8 mouse cellular contexts compared by ENCODE assay signal in the genomic region with DNA sequence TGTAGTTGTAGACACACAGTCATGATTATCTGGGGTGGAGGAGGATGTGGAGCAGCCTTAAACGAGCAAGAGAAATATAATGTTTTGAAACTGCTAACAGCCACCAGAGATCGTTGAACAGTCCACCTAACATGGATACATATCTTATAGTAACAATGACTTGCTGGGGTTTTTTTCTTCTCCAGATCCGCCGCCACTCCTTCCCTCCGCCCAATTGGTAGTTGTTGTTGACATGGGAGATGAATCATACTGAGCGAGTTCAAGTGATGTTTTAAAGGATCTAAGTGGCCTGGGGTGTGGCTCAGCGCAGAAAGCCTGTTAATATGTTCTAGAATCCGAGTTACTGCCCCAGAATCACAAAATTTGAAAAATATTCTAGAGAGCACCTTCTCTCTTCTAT. TPM values are rescaled to one million over a fixed set of nuclear protein-coding genes. Genes with fewer than 3 reads are reported as not detected.
A peak's percentile ranks its signal among the peaks of the same experiment; 100 is the strongest.
DNase-seq lines count a peak whose midpoint lies in the region; ATAC-seq and TF ChIP-seq lines count a peak whose summit lies in the region.

No protein-coding gene starts in this region.

- peaks cover 43% of the 10 kb centered on the region for H3K36me3 ChIP-seq in E14TG2a.4 (ENCODE audit: insufficient read depth, low read length)
- H3K36me3 ChIP-seq in forebrain, embryonic 16.5 days (ENCODE audit: control insufficient read depth, insufficient read depth): no peaks in the 10 kb centered on the region
- H3K36me3 ChIP-seq in liver, postnatal 0 days (replicated peaks; ENCODE audit: insufficient read depth, low read length): peaks cover 8% of the 10 kb centered on the region

- H3K9ac ChIP-seq in forebrain, embryonic 16.5 days (replicated peaks; ENCODE audit: low read depth, low read length): peak overlapping the region; percentile 60
- H3K9ac ChIP-seq in liver, postnatal 0 days (replicated peaks): peak overlapping the region; percentile 80

- ATAC-seq in forebrain, embryonic 16.5 days: no peak
- ATAC-seq in liver, postnatal 0 days: no peak

- 45% methylated on average over 8 of the region's 8 CpGs for WGBS in forebrain, embryonic 16.5 days
- WGBS in liver, postnatal 0 days (ENCODE audit: insufficient replicate concordance): 16% methylated on average over 8 of the region's 8 CpGs

- peak overlapping the region; percentile 86 for H3K4me3 ChIP-seq in E14TG2a.4 (replicated peaks; ENCODE audit: low read length)
- H3K4me3 ChIP-seq in forebrain, embryonic 16.5 days (replicated peaks; ENCODE audit: low read length): peak overlapping the region; percentile 65
- H3K4me3 ChIP-seq in liver, postnatal 0 days (ENCODE audit: low read depth, low read length): peak overlapping the region; percentile 81

- H3K27ac ChIP-seq in forebrain, embryonic 16.5 days (ENCODE audit: low read length): no peak overlapping the region
- peak overlapping the region; percentile 92 for H3K27ac ChIP-seq in liver, postnatal 0 days (ENCODE audit: low read depth)

- TF ChIP-seq EP300 in liver, postnatal 0 days (IDR thresholded peaks at IDR 0.05; ENCODE audit: low read depth): no peak

- H3K4me2 ChIP-seq in forebrain, embryonic 16.5 days (ENCODE audit: low read length): peak overlapping the region; percentile 68
- peak overlapping the region; percentile 91 for H3K4me2 ChIP-seq in liver, postnatal 0 days (ENCODE audit: low read depth, low read length)

- H3K27me3 ChIP-seq in E14TG2a.4 (ENCODE audit: insufficient read depth, low read length): no peaks in the 10 kb centered on the region
- H3K27me3 ChIP-seq in forebrain, embryonic 16.5 days (replicated peaks; ENCODE audit: control insufficient read depth, insufficient read depth, low read length): no peaks in the 10 kb centered on the region; the same call in 1 of the 2 replicates
- H3K27me3 ChIP-seq in liver, postnatal 0 days (ENCODE audit: insufficient read depth, low read length): no peaks in the 10 kb centered on the region

- no peaks in the 10 kb centered on the region for H3K9me3 ChIP-seq in E14TG2a.4 (ENCODE audit: low read length)
- H3K9me3 ChIP-seq in forebrain, embryonic 16.5 days (ENCODE audit: control insufficient read depth, low read length): no peaks in the 10 kb centered on the region
- H3K9me3 ChIP-seq in liver, postnatal 0 days (ENCODE audit: low read length): no peaks in the 10 kb centered on the region

- H3K4me1 ChIP-seq in E14TG2a.4 (replicated peaks; ENCODE audit: low read depth, low read length): peaks cover 84% of the 10 kb centered on the region
- H3K4me1 ChIP-seq in forebrain, embryonic 16.5 days (replicated peaks; ENCODE audit: control insufficient read depth, insufficient read depth, low read length): peaks cover 21% of the 10 kb centered on the region
- peaks cover 57% of the 10 kb centered on the region for H3K4me1 ChIP-seq in liver, postnatal 0 days (ENCODE audit: insufficient read depth)

- TF ChIP-seq CTCF in E14TG2a.4 (conservative IDR thresholded peaks at IDR 0.05; ENCODE audit: low read length): no peak
- TF ChIP-seq CTCF in liver, postnatal 0 days (IDR thresholded peaks at IDR 0.05; ENCODE audit: low read depth): no peak

- peak; percentile 38 to 46 for DNase-seq in adrenal gland, postnatal 36 days
- DNase-seq in adrenal gland, postnatal 4 days (ENCODE audit: low spot score in 2 of 2): no peak
- no peak for DNase-seq in liver, postnatal 0 days
- DNase-seq in cerebellum, postnatal 10 days: no peak
- DNase-seq in ovary, postnatal 36 days (ENCODE audit: low spot score): no peak
- DNase-seq in gastrocnemius, adult 18-20 months (ENCODE audit: low spot score): no peak

RNA-seq across cellular contexts. Expression of gene Srebf1, which starts 2.8 kb away (rescaled TPM):
- 100 to 1,000 TPM; 160 to 181 TPM for total RNA-seq in adrenal gland, postnatal 36 days (2021)
- 100 to 1,000 TPM; 135 to 160 TPM for total RNA-seq in adrenal gland, postnatal 4 days (2021)
- 41.1 and 46.9 TPM in 2 replicates for polyA plus RNA-seq in forebrain, embryonic 16.5 days (2015; fragmentation: Nextera tagmentation; extraction: Ambion mirVana)
- 21.4 and 31.0 TPM in 2 replicates for polyA plus RNA-seq in liver, postnatal 0 days (2015; fragmentation: Nextera tagmentation; extraction: Ambion mirVana)
- total RNA-seq in gastrocnemius, adult 18-20 months (2021): 10 to 100 TPM; 32.4 to 35.9 TPM

Comparison
In these comparisons a context has a peak if more than half of its experiments do, and no peak if none do; other contexts are left out.
1. DNase-seq: peak in adrenal gland, postnatal 36 days (2 of 2); none in adrenal gland, postnatal 4 days (0 of 2), liver, postnatal 0 days (single experiment), cerebellum, postnatal 10 days (0 of 2), ovary, postnatal 36 days (single experiment) and gastrocnemius, adult 18-20 months (single experiment).
2. Peak in every context shown above with its lines, with median percentiles within 50 percentile points of each other: H3K4me3 ChIP-seq.